Mouse (Mus musculus) v-Abl transformed pro-B cells (cell line): ENCODE measurements around the gene Gjb6.

Experiments
- in situ Hi-C, 2 experiments: fragments of 400-800 bp; cut with MboI; formaldehyde crosslinking; loops; one replicate each; pipeline ENCODE4 v1.15.1; 2025; ENCODE audit not compliant: unreplicated experiment in 2 of 2

Gjb6 gene

DNA sequence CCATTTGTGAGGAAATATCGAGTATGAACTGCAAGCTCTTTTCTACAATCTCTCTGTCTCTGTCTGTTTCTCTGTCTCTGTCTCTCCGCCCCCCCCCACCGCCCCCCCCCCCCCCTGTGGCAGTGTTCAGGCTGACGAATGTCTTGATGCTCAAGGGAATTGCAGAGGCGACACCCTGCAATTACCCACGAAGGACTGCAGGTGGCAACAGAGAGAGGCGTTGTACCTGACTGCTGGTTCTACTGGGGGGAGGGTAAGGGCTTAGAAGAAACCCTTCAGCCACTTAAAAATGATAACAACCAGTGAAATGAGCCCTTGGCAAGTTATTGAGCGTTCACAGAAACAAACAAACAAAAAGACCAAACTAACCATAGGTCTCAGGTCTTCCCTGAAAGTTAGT, 40.4 kb downstream of the Gjb6 start:
- in situ Hi-C loops = no loop called here

- in situ Hi-C loops = no loop called here
Observed at GRCm38 (mm10) chr14:57090001-57090400, 43.4 kb downstream of the Gjb6 start.

DNA sequence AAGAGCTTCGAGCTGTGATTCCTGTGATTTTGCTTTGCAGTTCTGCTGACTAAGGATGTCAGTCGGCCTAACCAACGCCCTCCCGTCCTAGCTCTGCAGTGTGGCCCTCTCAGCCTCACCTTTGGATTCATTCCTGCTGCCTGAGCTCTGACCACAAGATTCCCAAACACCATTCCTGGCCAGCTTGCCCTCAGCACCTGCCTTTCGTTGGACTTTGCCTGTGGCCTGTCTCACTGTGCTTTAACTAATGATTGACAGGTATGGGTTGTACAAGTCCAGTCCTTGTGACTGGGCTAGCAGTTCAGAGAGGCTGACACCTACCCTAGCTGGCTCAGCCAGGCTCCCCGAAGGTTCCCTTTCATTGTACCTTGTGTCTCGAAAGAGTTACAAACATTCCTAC, 44.3 kb downstream of the Gjb6 start:
- in situ Hi-C loops = no loop called here

- in situ Hi-C loops = no loop called here
Observed at GRCm38 (mm10) chr14:57084180-57084668, 49.2 kb downstream of the Gjb6 start.

- in situ Hi-C loops = no loop called here
Observed at GRCm38 (mm10) chr14:57082863-57083262, 50.5 kb downstream of the Gjb6 start.

GRCm38 (mm10) chr14:57075537-57075936, 57.9 kb downstream of the Gjb6 start:
- in situ Hi-C loops = no loop called here
